Mouse (Mus musculus) midbrain, postnatal 0 days (tissue): ENCODE data around the gene Hoxa10. TPM values are rescaled to one million over a fixed set of nuclear protein-coding genes. Genes with fewer than 3 reads are reported as not detected.

Source experiments
- ATAC-seq: fragments of 200-750 bp; cut with Nextera tagmentation; 2 replicates; pipeline ENCODE4 v1.8.0; 2017; ENCODE audit warnings: moderate number of reproducible peaks, mild to moderate bottlenecking, moderate TSS enrichment, moderate library complexity; ENCODE audit not compliant: low FRiP score
- DNase-seq: peaks from one replicate; pipeline ENCODE4 v3.0.0-alpha.2; 2015; ENCODE audit warnings: low spot score
- H3K27ac ChIP-seq: fragments of 300-500 bp; sonication (generic); 2 replicates; pipeline ENCODE4 v1.5.1; 2014; ENCODE audit warnings: low read depth, mild to moderate bottlenecking, low read length, mixed read lengths
- H3K27me3 ChIP-seq: fragments of 300-500 bp; sonication (generic); 2 replicates; pipeline ENCODE4 v1.6.1; 2014; ENCODE audit warnings: low read length, control low read depth, mixed read lengths; ENCODE audit not compliant: insufficient read depth
- H3K36me3 ChIP-seq: fragments of 300-500 bp; sonication (generic); 2 replicates; pipeline ENCODE4 v1.6.1; 2014; ENCODE audit warnings: low read length, control low read depth, mixed read lengths; ENCODE audit not compliant: insufficient read depth
- H3K4me1 ChIP-seq: fragments of 300-500 bp; sonication (generic); 2 replicates; pipeline ENCODE4 v1.6.1; 2014; ENCODE audit warnings: mild to moderate bottlenecking, control low read depth, antibody characterized with exemption, low read length, mixed read lengths; ENCODE audit not compliant: insufficient read depth
- H3K4me2 ChIP-seq: fragments of 300-500 bp; sonication (generic); 2 replicates; pipeline ENCODE4 v1.6.1; 2014; ENCODE audit warnings: low read depth, mild to moderate bottlenecking, low read length, mixed read lengths; ENCODE audit not compliant: poor library complexity, severe bottlenecking
- H3K4me3 ChIP-seq: fragments of 300-500 bp; sonication (generic); 2 replicates; pipeline ENCODE4 v1.5.1; 2014; ENCODE audit warnings: low read depth, mild to moderate bottlenecking, low read length, moderate library complexity
- H3K9ac ChIP-seq: fragments of 300-500 bp; sonication (generic); replicated peaks from 2 replicates; pipeline ENCODE4 v1.6.1; 2014; ENCODE audit warnings: mild to moderate bottlenecking, low read length, moderate library complexity, mixed read lengths; ENCODE audit not compliant: poor library complexity, severe bottlenecking
- H3K9me3 ChIP-seq: fragments of 300-500 bp; sonication (generic); 2 replicates; pipeline ENCODE4 v1.6.1; 2016; ENCODE audit warnings: low read length, control low read depth
- CTCF ChIP-seq: IDR thresholded peaks from 2 replicates; pipeline ENCODE4 v1.5.1; 2016; ENCODE audit warnings: antibody characterized with exemption, mild to moderate bottlenecking
- whole genome bisulfite sequencing: fragments of 180-500 bp; shearing (Covaris S2); extraction: QIAGEN DNeasy Blood & Tissue Kit; methylation state at CpG from one replicate; pipeline ENCODE4 v1.1.7; 2014; 5-methylcytosine and 5-hydroxymethylcytosine counted together
- polyA plus RNA-seq: library from polyadenylated mRNA; unstranded; fragments of >200 nt; fragmentation: Nextera tagmentation; extraction: Ambion mirVana; gene quantifications from 2 replicates; pipeline ENCODE4 v1.2.1, GENCODE M21; 2015
- total RNA-seq: library from RNA; depleted of rRNA; stranded (reverse); fragments of >200 nt; gene quantifications from 2 replicates; pipeline ENCODE4 v1.2.3, GENCODE M21; 2014

Hoxa10 gene
- total and polyA plus RNA-seq, 2 experiments from 2014 or later = not detected

GRCm38 (mm10) chr6:52239625-52240388 lies 847 bp downstream of the Hoxa10 start:
- DNase-seq (no peak), ATAC-seq (no peak)
- no peak overlapping the region for H3K4me3 ChIP-seq
- WGBS = 2% methylated on average over 30 of the region's 30 CpGs
- H3K4me2 ChIP-seq = no peak overlapping the region
- H3K9me3 ChIP-seq = no peaks in the 10 kb centered on the region
- H3K36me3 ChIP-seq = no peaks in the 10 kb centered on the region
- no peak overlapping the region for H3K9ac ChIP-seq
- no peak overlapping the region for H3K27ac ChIP-seq
- H3K4me1 ChIP-seq = no peaks in the 10 kb centered on the region
- no peak for TF ChIP-seq CTCF
- H3K27me3 ChIP-seq = peaks cover 95% of the 10 kb centered on the region

DNA sequence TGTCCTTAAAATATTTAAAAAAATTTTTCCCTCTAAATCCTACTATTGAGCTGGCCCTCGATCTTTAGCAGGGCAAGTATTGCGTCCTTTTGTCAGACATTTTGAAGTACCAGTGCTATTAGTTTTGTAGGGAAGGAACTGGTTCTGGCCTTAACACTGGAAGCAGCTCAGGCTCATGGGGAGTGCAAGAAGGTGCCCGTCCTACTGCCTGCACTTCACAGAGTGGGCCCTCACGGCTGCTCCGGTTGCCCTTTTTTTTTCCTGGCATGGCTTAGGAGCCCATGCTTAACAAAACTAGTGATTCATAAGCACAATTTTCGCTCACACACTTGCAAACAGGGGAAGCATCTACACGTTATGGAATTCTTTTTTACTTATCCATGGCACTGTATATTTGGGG lies 1.7 kb downstream of the Hoxa10 start:
- H3K9me3 ChIP-seq = no peaks in the 10 kb centered on the region
- no peak overlapping the region for H3K4me2 ChIP-seq
- no peak overlapping the region for H3K4me3 ChIP-seq
- H3K27ac ChIP-seq = no peak overlapping the region
- TF ChIP-seq CTCF = no peak
- no peak overlapping the region for H3K9ac ChIP-seq
- no peaks in the 10 kb centered on the region for H3K4me1 ChIP-seq
- no peak for DNase-seq
- ATAC-seq = no peak
- no peaks in the 10 kb centered on the region for H3K36me3 ChIP-seq
- 1% methylated on average over 7 of the region's 7 CpGs for WGBS
- peaks cover 97% of the 10 kb centered on the region for H3K27me3 ChIP-seq

GRCm38 (mm10) chr6:52238155-52238545 lies 2.5 kb downstream of the Hoxa10 start:
- Histone ChIP-seq H3K4me3 (no peak overlapping the region), H3K4me1 (no peaks in the 10 kb centered on the region), H3K27me3 (peaks cover 96% of the 10 kb centered on the region), H3K36me3 (no peaks in the 10 kb centered on the region), H3K4me2 (no peak overlapping the region), H3K9ac (no peak overlapping the region), H3K27ac (no peak overlapping the region), H3K9me3 (no peaks in the 10 kb centered on the region)
- 2% methylated on average over 7 of the region's 7 CpGs for WGBS
- no peak for DNase-seq
- no peak for TF ChIP-seq CTCF
- ATAC-seq = no peak

DNA sequence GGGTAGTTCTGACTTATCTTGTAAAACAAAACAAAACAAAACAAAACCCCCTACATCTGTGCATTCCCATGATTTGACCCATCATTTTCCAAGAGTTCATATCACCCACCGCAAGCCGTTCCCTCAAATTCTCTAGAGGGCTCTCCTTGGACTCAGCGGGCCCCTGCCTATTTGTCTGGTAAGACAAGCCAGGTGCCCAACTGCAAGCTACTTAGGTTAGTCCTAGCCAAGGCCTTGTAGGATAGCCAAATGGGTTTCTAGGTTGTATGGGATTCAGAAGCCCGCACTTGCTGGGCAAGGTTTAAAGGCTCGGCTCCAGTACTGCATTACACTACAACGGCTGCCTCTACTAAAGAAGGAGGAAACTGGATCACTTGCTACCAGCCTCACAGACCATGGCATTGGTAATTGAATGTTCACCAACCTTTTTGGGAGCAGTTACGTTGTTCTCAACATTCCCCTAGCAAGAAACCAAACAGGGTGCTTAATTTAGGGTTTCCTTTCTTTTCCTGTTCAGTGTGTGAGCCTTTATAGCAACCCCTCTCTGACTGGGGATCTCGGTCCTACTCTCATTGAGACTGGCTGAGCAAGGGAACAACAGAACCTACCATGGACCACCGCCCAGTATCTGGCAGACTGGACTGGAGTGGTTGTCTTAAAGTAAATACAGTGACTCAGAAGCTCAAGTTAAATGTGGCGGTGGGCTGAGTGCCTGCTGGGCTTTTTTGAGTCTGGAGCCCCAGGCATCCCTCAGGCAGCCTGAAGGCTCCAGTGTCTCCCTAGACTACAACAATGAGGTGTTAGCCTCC lies 3.1 kb downstream of the Hoxa10 start:
- no peak for TF ChIP-seq CTCF

GRCm38 (mm10) chr6:52236806-52237205 lies 3.8 kb downstream of the Hoxa10 start:
- H3K9ac ChIP-seq = no peak overlapping the region

More for the DNA sequence above, 3.1 kb downstream of the Hoxa10 start:
- 9% methylated on average over 10 of the region's 10 CpGs for WGBS
- Histone ChIP-seq H3K4me2 (no peak overlapping the region), H3K36me3 (no peaks in the 10 kb centered on the region), H3K4me3 (no peak overlapping the region), H3K9me3 (no peaks in the 10 kb centered on the region), H3K27ac (no peak overlapping the region), H3K4me1 (no peaks in the 10 kb centered on the region), H3K9ac (no peak overlapping the region), H3K27me3 (peaks cover 95% of the 10 kb centered on the region)
- no peak for ATAC-seq
- no peak for DNase-seq

GRCm38 (mm10) chr6:52235866-52236265 lies 4.8 kb downstream of the Hoxa10 start:
- WGBS = 18% methylated on average over 6 of the region's 6 CpGs
- Histone ChIP-seq H3K36me3 (no peaks in the 10 kb centered on the region), H3K9me3 (no peaks in the 10 kb centered on the region), H3K4me2 (no peak overlapping the region), H3K27ac (no peak overlapping the region), H3K4me1 (no peaks in the 10 kb centered on the region), H3K4me3 (no peak overlapping the region), H3K9ac (no peak overlapping the region), H3K27me3 (peaks cover 92% of the 10 kb centered on the region)
- TF ChIP-seq CTCF = no peak
- ATAC-seq = no peak
- DNase-seq = no peak

More at GRCm38 (mm10) chr6:52236806-52237205, 3.8 kb downstream of the Hoxa10 start:
- DNase-seq (no peak), ATAC-seq (no peak)
- Histone ChIP-seq H3K4me1 (no peaks in the 10 kb centered on the region), H3K27ac (no peak overlapping the region), H3K4me2 (no peak overlapping the region), H3K9me3 (no peaks in the 10 kb centered on the region), H3K27me3 (peaks cover 95% of the 10 kb centered on the region), H3K36me3 (no peaks in the 10 kb centered on the region), H3K4me3 (no peak overlapping the region)
- 15% methylated on average over 3 of the region's 3 CpGs for WGBS
- TF ChIP-seq CTCF = no peak
